Mouse (Mus musculus) c-Kit-negative CD71-positive TER-119-positive erythroid progenitor cells, embryonic 14.5 days (primary cell): ENCODE measurements around the gene Mycbpap.

Experiments used
- DNase-seq: peaks from one replicate; pipeline ENCODE4 v3.0.0-alpha.2; 2013; ENCODE audit warnings: low read depth, low spot score

Mycbpap gene

DNA sequence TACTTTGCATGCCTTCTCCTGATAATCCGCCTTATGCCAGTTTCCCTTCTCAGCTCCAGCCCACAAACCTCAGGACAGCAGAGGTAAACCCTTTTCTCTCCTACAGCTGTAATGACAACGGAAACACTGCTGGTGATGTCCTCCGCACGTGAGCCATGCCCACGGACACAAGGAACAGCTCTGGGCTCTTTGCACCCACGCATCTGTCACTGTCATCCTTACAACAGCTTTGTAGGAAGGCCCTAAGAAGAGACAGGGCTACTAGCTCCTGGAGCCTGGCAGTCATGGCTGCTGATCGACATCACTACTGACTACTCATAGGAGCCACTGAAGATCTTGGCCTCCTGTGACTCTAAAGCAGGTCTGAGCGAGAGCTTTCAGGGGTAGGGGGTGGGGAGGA is 11.6 kb upstream of the Mycbpap start:
- DNase-seq, result no peak

DNA sequence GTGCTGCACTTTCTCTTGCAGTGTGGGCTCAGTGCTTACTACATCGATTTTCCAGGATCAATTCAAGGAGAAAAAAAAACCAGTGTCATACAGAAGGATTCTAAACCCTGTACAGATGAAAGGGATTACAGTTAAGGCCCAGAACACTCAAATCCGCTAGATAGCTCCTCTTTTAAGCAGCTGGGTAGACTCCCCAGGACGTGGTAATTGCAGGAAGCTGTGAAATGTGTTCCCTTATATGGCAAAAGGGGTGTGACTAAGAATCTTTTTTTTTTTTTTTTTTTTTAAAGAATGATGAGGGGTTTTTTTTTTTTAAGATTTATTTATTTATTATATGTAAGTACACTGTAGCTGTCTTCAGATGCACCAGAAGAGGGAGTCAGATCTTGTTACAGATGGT is 7.3 kb upstream of the Mycbpap start:
- DNase-seq, result no peak

DNA sequence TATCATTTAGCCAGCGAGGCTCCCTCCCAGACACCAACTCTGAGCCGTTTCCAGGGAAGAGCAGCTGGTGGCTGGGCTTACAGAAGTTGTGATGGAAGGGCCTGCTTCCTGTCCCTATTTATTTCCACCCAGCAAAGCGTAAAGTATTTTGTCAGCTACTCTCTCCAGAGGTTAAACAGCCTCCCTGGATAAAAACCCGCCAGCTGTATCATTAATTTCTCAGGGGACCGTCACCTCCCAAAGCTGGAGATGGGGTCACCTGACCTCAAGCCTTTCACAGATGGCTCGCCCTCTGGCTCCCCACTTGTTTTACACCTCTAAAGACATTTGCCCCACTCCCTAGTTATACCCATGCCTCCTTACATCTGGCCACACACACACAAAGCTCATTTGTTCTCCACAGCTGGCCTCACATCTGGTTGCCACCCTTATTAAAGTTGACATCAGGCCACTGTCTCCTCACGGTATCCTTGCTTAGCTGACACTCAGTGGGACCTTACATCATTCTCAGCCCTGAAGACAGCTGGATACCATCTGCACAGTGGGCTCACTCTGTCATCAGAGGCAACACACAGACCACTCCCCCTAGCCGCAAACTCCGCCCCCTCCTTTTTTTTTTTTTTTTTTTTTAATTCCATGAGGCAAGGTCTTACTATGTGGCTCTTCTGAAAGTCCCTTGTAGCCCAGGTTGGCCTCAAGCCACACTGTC is 4.8 kb upstream of the Mycbpap start:
- DNase-seq, result no peak

DNA sequence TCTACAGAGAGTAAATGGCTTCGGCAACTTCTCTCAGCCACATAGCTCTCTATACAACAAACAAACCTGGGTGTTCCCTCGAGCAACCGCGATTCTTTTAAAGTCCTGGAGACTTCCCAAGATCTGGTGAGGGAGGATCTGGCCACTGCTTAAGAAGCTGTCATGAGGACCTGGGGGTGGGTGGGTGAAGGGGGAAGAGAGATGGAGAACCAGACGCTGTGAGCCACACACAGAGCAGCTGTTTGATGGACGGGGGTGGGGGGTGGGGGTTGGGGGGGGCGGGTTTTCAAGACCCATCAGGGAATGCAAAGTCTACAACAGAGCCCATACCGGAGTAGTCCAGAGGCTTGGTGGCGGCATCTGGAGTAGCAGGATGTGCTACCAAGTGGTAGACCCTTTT is 8.1 kb downstream of the Mycbpap start:
- no peak for DNase-seq

DNA sequence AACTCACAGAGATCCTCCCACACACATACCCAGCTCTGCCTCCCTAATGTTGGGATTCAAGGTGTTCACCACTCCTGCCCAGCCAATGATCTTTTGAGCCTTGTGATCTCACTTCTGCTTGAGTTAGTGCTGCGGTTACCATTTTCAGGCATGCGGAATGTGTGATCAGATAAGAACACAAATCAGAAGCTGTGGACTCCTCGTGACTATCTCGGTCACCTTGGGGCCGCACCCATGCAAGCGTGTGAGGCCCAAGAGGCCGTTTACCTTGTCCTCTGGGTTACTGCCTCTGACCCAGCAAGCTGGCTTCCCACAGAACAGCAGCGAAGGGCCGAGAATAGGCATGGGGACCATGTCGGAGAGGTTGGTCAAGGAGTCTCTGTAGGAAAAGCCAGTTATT is 12.6 kb downstream of the Mycbpap start:
- DNase-seq, result no peak

DNA sequence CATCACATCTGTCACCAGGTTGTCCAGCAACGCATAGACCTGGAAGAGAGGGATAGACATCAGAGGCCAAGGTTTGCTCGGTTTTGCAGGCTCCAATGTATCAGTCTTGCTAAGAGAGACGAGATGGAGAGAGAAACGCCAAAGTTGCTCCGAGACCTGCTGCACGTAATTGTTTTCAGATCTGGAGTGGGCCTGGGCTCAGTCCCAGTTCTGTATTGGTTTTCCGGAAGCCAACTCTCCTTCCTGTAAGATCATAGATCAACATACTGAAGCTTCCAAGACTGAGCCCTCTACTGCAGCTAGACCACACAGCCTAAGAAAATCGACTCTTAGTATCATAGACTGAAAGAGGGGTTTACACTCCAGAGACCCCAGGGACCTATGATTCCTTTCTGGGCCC is 20.1 kb downstream of the Mycbpap start:
- no peak for DNase-seq

DNA sequence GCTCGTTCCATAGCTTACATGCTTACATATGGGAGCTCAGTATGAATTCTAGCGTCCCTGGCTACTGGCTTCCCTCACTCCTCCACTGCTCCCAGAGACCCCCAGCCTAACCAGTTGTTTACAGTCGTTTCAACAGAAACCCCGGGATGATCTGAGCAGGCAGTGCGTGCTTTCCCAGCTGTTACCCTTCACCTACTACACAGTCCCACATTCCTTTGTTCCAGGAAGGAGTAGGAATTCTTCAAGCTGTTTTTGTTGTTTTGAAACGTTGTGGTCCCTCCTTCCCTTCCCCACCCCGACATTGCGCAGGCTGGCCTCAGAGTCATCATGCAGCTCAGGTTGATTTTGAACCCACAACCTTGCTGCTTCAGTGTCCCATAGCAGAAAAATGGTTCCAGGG is 21.2 kb downstream of the Mycbpap start:
- no peak for DNase-seq

DNA sequence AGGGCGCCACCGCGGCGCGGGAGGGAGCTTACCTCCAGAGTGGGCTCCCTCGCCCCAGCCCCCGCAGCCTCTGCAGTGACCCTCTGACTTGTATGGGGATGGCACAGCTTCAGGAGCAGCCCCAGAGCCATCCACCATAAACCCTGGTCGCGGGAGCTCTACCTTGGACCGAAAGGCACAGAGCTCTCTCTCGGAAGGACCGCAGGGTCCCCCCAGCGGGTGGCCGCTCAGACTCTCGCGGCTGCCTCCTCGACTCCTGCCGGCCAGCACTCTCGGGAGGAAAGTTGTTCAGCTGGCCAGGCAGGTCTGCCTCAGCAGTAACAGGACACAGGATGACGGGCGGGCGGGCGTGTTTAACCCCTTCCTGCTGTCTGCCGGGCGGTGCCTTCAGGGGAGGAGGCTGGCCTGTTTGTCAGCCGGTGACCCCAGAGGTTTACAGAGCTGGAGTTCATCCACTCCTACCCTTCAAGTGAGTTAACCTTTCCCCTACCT is 21.8 kb downstream of the Mycbpap start, which contains the start of gene Epn3:
Gene Epn3, minus strand, starts transcription at position 314 of the 492 bp plus-strand sequence.
- no peak for DNase-seq

DNA sequence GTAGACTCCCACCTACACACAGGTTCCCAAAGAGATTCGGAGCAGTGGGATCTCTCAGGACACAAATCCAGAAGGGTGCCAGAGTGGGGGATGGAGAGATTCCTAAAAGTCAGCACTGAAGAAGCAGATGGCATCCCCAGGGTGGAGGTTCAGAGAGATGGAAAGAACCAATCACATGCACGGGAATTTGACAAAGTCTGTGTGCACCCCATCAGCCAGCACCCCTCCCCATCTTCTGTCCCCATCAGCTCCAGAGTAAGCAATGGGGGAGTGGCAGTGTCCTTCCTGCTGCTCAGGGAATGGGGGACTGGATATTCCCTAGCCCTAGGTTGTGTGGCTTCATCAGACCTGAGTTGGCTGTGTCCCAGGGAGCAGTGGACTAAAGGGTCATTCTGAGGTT is 22.5 kb downstream of the Mycbpap start:
- DNase-seq, result no peak

DNA sequence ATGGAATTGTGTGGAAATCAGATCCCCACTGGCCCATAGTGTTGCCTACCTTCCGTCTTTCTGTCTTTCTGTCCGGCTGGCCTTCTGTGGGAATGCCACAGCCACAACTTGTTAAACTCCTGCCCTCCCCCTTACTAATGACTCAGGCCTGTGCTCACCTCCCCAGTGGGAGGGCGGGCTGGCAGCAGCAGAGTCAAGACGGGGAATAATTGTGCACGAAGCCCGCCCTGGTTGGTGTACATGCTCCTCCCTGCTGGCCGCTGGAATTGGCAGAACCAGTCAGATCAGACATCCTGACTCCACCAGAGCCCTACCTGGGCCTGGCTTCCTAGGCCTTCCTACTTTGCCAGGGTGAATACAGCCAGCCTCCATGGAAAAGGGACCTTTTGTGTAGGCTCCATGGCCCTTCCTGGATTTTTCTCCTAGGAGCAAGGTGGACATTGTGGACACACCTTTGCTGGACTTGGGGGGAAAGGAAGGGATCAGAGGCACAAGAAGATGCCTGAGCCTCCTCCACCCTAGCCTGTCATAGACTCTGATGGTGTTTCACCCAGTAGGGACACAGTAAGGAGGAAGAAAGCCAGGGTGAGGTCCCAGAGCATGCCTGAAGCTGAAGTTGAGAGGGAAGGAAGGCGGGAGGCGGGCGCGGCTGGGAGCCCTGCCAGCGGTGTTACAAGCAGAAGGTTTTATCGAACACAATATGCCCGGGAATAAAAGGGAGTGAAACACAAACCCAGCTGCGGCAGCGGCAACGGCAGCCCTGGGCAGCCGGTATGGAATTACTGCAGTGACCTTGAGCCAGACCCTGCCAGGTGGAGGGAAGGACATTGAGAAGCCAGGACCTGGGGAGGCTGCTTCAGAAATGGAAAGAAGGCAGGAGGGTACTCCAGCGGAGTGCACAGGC is 23.2 kb downstream of the Mycbpap start:
- DNase-seq, result no peak

DNA sequence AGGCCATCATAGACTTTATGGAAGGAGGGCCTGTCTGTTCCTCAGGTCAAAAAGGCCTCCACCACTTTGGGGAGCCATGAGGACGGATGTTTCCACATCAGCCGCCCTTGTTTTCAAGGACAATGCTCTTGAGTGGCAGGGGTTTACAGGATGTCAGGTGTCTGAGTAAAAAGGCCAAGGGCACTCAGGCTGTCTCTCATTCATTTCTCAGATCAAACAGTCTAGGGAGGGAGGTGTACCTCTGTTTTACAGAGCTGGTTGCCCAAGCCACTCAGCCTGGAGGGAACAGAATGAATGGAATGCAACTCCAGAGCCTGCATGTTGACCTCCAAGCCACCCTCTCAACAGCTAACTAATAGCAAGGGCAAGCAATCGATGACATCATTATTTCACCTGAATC is 26.1 kb downstream of the Mycbpap start:
- no peak for DNase-seq

DNA sequence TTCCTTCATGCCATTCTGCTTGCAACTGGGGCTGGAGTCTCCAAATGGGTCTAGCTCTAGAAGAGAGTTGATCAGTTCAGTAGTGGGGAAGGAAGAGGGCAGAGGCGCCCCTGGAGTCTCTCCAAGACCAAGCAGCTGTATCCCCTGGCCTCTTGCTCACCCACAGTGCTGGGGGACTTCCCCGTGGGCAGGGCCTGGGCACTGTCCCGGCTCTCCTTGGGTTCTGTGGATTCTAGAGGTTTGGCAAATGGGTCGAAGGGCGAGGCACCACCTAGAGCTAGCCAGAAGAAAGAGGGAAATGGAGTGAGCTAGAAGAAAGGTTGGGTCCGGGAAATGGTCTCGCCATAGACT is 29.8 kb downstream of the Mycbpap start:
- DNase-seq, result no peak

DNA sequence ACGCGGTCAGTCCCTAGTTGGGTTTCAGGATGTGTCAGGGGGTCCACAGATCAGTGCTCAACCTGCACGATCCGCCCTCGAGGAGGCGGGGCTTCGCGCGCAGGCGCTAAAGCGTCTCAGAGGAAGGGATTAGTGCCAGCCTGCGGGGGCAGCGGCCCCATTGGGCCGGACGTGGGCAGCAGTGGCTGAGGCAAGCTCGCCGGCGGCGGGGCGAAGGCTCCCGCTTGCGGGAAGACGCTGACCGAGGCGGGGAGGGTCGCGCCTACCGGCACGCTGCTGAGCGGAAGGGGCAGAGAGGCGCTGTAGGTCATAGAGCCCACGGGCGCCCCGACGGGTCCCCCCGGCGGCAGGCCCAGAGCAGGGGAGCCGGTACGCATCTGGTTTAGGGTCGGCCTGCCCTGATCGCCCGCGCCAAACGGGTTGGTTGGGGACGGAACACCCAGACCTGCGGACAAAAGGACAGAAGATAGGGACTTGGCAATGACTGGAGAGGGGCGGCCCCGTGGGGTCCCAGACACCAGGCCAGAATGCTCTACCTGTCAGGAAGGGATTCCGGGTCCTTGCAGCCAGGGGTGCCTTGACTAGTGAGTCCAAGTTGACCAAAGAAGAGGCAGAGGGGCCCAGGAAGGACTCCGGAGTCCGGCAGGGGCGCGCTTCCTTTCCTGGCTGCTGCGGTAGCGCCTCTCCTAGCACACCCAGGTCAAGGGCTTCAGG is 30.4 kb downstream of the Mycbpap start:
- no peak for DNase-seq

DNA sequence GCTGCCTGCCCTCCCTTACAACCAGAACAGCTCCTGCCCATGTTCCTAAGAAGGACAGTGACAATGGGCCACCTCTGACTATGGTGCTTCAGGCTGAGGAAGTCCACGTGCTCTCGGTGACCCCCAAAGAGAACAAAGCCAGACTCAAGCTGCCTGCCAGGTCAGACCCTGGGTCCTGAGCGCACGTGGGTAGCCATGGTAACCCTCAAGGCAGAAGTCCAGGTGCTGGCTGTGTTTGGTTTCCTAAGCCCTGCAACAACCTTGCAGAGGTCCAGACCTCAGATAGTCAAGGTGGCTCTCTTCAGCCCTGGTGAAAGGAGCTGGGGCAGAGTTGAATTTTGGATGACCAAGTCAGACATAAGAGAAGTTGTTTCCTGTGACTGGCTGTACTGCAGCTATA is 31.8 kb downstream of the Mycbpap start:
- no peak for DNase-seq

DNA sequence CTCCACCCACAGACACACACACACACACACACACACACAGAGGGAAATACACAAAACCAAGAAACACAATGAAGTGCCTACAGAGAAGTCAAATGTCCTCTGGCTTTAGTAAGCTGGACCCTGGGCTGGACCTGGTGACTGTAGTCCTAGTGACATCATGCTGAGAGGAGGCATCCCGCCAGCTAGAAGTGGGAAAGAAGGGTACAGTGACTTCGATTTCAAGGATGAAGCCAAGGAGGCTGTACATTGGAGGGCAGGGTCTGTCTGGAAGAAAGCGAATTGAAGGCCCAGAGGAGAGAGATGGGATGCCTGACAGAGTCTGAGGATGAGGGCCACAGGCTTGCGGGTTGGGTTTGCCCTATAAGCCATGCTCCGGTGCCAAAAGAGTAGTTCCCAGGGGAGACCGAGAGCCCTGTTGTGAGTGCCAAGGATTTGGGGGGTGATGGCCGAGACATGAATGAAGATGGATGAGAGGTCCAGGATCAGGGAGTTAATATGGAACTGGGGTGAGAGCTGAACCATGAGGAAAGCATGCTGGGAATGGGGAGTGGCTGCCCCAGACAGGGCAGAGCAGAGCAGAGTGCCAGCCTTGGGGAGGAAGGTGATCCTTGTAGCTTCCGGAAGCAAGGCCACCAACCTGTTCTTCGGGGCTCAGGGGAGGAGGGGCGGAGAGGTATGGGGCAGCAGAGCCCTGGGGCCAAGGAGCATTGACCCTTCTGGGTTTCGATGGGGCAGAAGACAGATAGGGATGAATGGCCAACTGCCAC is 32.6 kb downstream of the Mycbpap start:
- no peak for DNase-seq

DNA sequence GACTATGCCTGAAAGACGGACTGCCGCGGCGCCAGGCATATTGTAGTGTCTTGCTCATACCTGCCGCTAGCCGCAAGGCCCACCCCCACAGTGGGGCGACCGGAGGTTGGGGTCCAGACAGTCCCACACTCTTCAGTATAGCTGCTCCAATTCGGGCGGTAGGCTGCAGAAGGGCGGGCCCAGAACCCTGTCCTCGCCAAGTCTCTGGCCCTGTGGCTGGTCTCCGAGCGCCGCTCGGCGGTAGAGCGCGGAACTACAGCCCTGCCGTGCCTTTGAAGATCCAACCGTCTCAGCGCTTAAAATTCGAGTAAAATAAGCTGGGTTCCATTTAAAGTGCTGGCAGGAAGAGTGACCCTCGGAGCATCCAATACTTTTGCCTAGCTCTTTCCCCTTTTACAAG is 35.5 kb downstream of the Mycbpap start, which contains the start of gene Spata20:
Gene Spata20, minus strand, starts transcription at position 179 of the 400 bp plus-strand sequence.
- peak; percentile 31 for DNase-seq

DNA sequence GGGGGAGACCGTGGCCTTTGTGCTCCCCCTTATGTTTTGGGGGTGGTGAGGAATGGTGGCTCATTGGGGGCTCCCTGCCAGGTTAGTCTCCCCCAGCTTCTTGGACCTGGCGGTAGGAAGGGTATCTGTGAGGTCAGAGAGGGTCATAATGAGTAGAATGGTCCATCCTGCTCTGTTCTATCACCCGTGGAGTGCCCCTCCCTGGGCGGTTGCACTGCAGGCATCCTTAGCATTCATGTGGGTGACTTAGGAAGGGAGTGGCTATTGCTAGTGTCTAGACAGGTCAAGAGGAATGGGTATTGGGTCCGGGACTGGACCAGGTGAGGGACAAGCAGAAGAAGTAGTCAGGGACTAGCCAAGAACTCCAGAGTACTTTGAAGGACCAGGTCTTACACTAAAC is 36.3 kb downstream of the Mycbpap start:
- no peak for DNase-seq

DNA sequence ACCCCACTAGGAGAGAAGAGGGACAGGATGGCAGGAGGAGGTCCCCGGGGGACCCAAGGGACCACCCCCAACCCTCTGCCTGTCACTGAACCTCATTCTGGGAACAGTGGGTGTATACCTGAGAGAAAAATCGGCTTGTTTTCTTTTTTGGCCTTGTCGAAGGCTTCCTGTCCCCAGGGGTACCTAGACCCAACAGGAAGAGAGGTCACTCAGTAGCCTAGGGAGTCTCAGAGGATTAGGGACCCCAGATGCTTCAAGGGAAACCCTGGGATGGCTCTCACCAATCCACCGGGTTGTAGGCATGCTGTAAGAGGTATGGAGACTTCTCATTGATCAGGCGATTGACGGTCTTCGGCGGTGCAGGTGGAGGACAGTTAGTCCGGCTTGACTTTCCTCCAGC is 36.9 kb downstream of the Mycbpap start:
- DNase-seq, result no peak

DNA sequence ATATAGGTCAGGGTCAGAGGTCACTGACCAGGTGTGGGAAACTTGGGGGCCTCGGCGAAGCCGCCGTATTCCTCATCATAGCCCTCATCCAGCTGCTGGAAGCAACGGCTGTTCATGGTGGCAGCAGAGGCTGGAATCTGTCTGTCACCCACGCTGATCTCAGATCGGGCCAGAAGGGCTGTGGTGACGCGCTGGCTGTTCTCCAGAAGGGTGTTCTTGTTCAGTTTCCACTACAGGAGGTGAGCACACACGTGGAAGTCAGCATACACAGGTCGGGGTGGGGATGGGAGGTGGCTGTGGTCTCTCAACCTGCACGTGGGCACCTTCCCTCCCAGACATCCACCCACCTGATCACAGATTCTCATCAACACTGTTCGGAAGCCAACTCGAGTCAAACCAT is 37.6 kb downstream of the Mycbpap start:
- DNase-seq, result no peak

DNA sequence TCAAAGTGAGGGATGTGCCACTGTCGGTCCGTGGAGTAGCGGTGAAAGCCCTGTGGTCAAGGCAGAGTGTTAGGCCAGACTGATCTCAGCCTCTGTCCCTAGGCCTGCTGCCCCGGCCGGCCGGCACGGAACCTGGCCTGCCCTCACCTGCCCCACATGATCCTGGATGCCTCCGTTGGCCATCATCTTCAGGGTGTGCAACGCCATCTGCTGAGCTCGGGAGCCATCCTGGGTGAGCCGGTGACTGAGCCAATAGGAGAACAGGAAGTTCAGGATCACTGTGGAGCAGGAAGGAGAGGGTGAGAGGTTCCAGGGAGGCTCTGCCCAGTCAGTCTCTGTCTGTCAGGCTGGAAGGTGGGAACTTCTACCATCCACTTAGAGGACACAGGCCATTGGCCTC is 38.1 kb downstream of the Mycbpap start:
- no peak for DNase-seq

DNA sequence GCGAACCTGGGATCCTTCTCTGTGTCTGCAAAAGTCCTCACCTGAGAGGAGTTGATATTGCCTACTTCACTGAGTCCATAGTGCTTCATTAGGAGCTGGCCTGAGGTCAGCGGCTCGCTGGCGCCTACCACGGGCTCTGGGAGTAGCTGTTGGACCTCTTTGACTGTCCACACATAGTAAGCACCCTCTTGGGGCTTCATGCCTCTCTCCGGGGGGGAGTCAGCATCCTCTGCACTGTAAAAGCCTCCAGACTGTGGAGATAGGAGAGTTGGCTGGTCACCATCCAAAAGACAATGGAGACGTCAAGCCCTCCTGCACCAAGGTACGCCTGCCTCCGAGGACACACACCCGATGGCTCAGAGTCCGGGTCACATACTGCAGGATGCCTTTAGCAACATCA is 38.8 kb downstream of the Mycbpap start:
- no peak for DNase-seq
